Mouse (Mus musculus): ENCODE results near the gene Enkd1. TPM values are rescaled to one million over a fixed set of nuclear protein-coding genes. Genes with fewer than 3 reads are reported as not detected.

The Enkd1 gene
- polyA plus RNA-seq, 1 experiment from 2014 or later = 35.7 TPM

GRCm38 (mm10) chr8:105700966-105701824 lies 6.8 kb downstream of the Enkd1 start, which contains the start of the genes Acd and Pard6a:
TSS of gene Acd (minus strand) at chr8:105701102.
TSS of gene Pard6a (plus strand) at chr8:105701148.
- H3K27ac ChIP-seq = peak within 1 kb of the TSS; percentile 90
- no peaks in the 10 kb centered on the region; the same call in 1 of the 2 replicates for H3K27me3 ChIP-seq
- WGBS = under 1% methylated on average over 60 of the region's 60 CpGs
- H3K9me3 ChIP-seq = no peaks in the 10 kb centered on the region
- H3K4me2 ChIP-seq (replicated peaks) = peak within 1 kb of the TSS; percentile 90
- peaks cover 19% of the 10 kb centered on the region for H3K4me1 ChIP-seq
- H3K4me3 ChIP-seq = peak within 1 kb of the TSS; percentile 71
- H3K36me3 ChIP-seq = peaks cover 41% of the 10 kb centered on the region
- peak within 1 kb of the TSS; percentile 54 for H3K9ac ChIP-seq
- ATAC-seq (ENCODE audit: insufficient number of reproducible peaks, insufficient read depth, low FRiP score, low TSS enrichment) = peak; percentile 53

GRCm38 (mm10) chr8:105700566-105700965 lies 7.4 kb downstream of the Enkd1 start:
- Histone ChIP-seq H3K27ac (peak overlapping the region; percentile 90), H3K36me3 (peaks cover 41% of the 10 kb centered on the region), H3K4me2 (replicated peaks) (peak overlapping the region; percentile 90), H3K27me3 (peaks cover 1% of the 10 kb centered on the region; the same call in 1 of the 2 replicates), H3K9ac (peak overlapping the region; percentile 54), H3K4me1 (peaks cover 17% of the 10 kb centered on the region), H3K9me3 (no peaks in the 10 kb centered on the region), H3K4me3 (peak overlapping the region; percentile 71)
- peak; percentile 42 for ATAC-seq (ENCODE audit: insufficient number of reproducible peaks, insufficient read depth, low FRiP score, low TSS enrichment)
- WGBS = 0% methylated on average over 21 of the region's 21 CpGs

- Histone ChIP-seq H3K4me1 (peaks cover 18% of the 10 kb centered on the region), H3K4me2 (replicated peaks) (peak overlapping the region; percentile 90), H3K9ac (peak overlapping the region; percentile 54), H3K36me3 (peaks cover 41% of the 10 kb centered on the region), H3K27me3 (peaks cover 8% of the 10 kb centered on the region), H3K27ac (no peak overlapping the region), H3K4me3 (peak overlapping the region; percentile 71), H3K9me3 (no peaks in the 10 kb centered on the region)
- no peak for ATAC-seq (ENCODE audit: insufficient number of reproducible peaks, insufficient read depth, low FRiP score, low TSS enrichment)
- 90% methylated on average over 11 of the region's 11 CpGs for WGBS
These were observed 8.4 kb downstream of the Enkd1 start for GRCm38 (mm10) chr8:105699488-105700215.

- H3K27ac ChIP-seq = no peak overlapping the region
- 93% methylated on average over 5 of the region's 5 CpGs for WGBS
- no peak for ATAC-seq (ENCODE audit: insufficient number of reproducible peaks, insufficient read depth, low FRiP score, low TSS enrichment)
- no peak overlapping the region for H3K4me3 ChIP-seq
- H3K4me1 ChIP-seq = peaks cover 27% of the 10 kb centered on the region
- peaks cover 32% of the 10 kb centered on the region for H3K36me3 ChIP-seq
- H3K9ac ChIP-seq = no peak overlapping the region
- no peak overlapping the region for H3K4me2 ChIP-seq (replicated peaks)
- H3K27me3 ChIP-seq = peaks cover 12% of the 10 kb centered on the region
- H3K9me3 ChIP-seq = no peaks in the 10 kb centered on the region
These were observed 9.3 kb downstream of the Enkd1 start for GRCm38 (mm10) chr8:105698734-105699133.

GRCm38 (mm10) chr8:105697196-105697780 lies 10.7 kb downstream of the Enkd1 start:
- ATAC-seq (ENCODE audit: insufficient number of reproducible peaks, insufficient read depth, low FRiP score, low TSS enrichment) = no peak
- Histone ChIP-seq H3K9me3 (peaks cover 7% of the 10 kb centered on the region; the same call in 1 of the 2 replicates), H3K27ac (no peak overlapping the region), H3K27me3 (peaks cover 12% of the 10 kb centered on the region), H3K4me2 (replicated peaks) (no peak overlapping the region), H3K36me3 (peaks cover 24% of the 10 kb centered on the region), H3K9ac (no peak overlapping the region), H3K4me1 (peaks cover 25% of the 10 kb centered on the region), H3K4me3 (no peak overlapping the region)
- 91% methylated on average over 17 of the region's 17 CpGs for WGBS

- 81% methylated on average over 30 of the region's 30 CpGs for WGBS
- no peak for ATAC-seq (ENCODE audit: insufficient number of reproducible peaks, insufficient read depth, low FRiP score, low TSS enrichment)
- Histone ChIP-seq H3K27me3 (peaks cover 12% of the 10 kb centered on the region), H3K9me3 (peaks cover 7% of the 10 kb centered on the region; the same call in 1 of the 2 replicates), H3K27ac (no peak overlapping the region), H3K9ac (no peak overlapping the region), H3K4me2 (replicated peaks) (no peak overlapping the region), H3K4me1 (peaks cover 13% of the 10 kb centered on the region), H3K4me3 (no peak overlapping the region), H3K36me3 (peaks cover 24% of the 10 kb centered on the region)
These were observed 12.8 kb downstream of the Enkd1 start for GRCm38 (mm10) chr8:105695080-105695780.

GRCm38 (mm10) chr8:105694051-105694799 lies 13.8 kb downstream of the Enkd1 start:
- Histone ChIP-seq H3K4me2 (replicated peaks) (peak overlapping the region; percentile 94), H3K27me3 (peaks cover 12% of the 10 kb centered on the region), H3K4me3 (peak overlapping the region; percentile 41), H3K27ac (no peak overlapping the region), H3K9ac (peak overlapping the region; percentile 54), H3K36me3 (peaks cover 24% of the 10 kb centered on the region), H3K9me3 (peaks cover 7% of the 10 kb centered on the region; the same call in 1 of the 2 replicates), H3K4me1 (peaks cover 10% of the 10 kb centered on the region)
- WGBS = 7% methylated on average over 40 of the region's 40 CpGs
- peak; percentile 44 for ATAC-seq (ENCODE audit: insufficient number of reproducible peaks, insufficient read depth, low FRiP score, low TSS enrichment)

- Histone ChIP-seq H3K27me3 (peaks cover 12% of the 10 kb centered on the region), H3K9ac (peak overlapping the region; percentile 54), H3K27ac (no peak overlapping the region), H3K4me1 (peaks cover 10% of the 10 kb centered on the region), H3K9me3 (peaks cover 7% of the 10 kb centered on the region; the same call in 1 of the 2 replicates), H3K4me3 (peak overlapping the region; percentile 41), H3K36me3 (peaks cover 21% of the 10 kb centered on the region), H3K4me2 (replicated peaks) (peak overlapping the region; percentile 94)
- ATAC-seq (ENCODE audit: insufficient number of reproducible peaks, insufficient read depth, low FRiP score, low TSS enrichment) = no peak
- WGBS = 2% methylated on average over 30 of the region's 30 CpGs
These were observed 14.4 kb downstream of the Enkd1 start for GRCm38 (mm10) chr8:105693648-105694047.

GRCm38 (mm10) chr8:105692449-105693182 lies 15.4 kb downstream of the Enkd1 start:
- WGBS = 91% methylated on average over 11 of the region's 11 CpGs
- ATAC-seq (ENCODE audit: insufficient number of reproducible peaks, insufficient read depth, low FRiP score, low TSS enrichment) = no peak
- H3K4me1 ChIP-seq = peaks cover 10% of the 10 kb centered on the region
- H3K9ac ChIP-seq = no peak overlapping the region
- peaks cover 7% of the 10 kb centered on the region; the same call in 1 of the 2 replicates for H3K9me3 ChIP-seq
- no peak overlapping the region for H3K27ac ChIP-seq
- H3K36me3 ChIP-seq = peaks cover 12% of the 10 kb centered on the region
- peaks cover 12% of the 10 kb centered on the region for H3K27me3 ChIP-seq
- H3K4me3 ChIP-seq = no peak overlapping the region
- H3K4me2 ChIP-seq (replicated peaks) = no peak overlapping the region

GRCm38 (mm10) chr8:105690978-105691377 lies 17.0 kb downstream of the Enkd1 start:
- 82% methylated on average over 14 of the region's 14 CpGs for WGBS
- no peak overlapping the region for H3K4me2 ChIP-seq (replicated peaks)
- peaks cover 10% of the 10 kb centered on the region for H3K4me1 ChIP-seq
- no peak for ATAC-seq (ENCODE audit: insufficient number of reproducible peaks, insufficient read depth, low FRiP score, low TSS enrichment)
- no peak overlapping the region for H3K27ac ChIP-seq
- no peak overlapping the region for H3K4me3 ChIP-seq
- H3K9ac ChIP-seq = no peak overlapping the region
- H3K9me3 ChIP-seq = peaks cover 7% of the 10 kb centered on the region; the same call in 1 of the 2 replicates
- peaks cover 6% of the 10 kb centered on the region; the same call in 1 of the 2 replicates for H3K36me3 ChIP-seq
- H3K27me3 ChIP-seq = peaks cover 12% of the 10 kb centered on the region
